Mouse (Mus musculus) ES-CJ7 (cell line): ENCODE results near the gene Mto1.
A peak's percentile ranks its signal among the peaks of the same experiment; 100 is the strongest.

Source experiments
- DNase-seq: peaks from one replicate; pipeline ENCODE4 v3.0.0; 2011; ENCODE audit warnings: low read depth, low spot score

The Mto1 gene

GRCm38 (mm10) chr9:78447973-78448873 is at the start of gene Mto1, which contains the start of gene Gm17324:
Mto1 (plus strand) TSS chr9:78448208.
Gm17324 (minus strand) TSS chr9:78448786.
- DNase-seq: peak; percentile 87

DNA sequence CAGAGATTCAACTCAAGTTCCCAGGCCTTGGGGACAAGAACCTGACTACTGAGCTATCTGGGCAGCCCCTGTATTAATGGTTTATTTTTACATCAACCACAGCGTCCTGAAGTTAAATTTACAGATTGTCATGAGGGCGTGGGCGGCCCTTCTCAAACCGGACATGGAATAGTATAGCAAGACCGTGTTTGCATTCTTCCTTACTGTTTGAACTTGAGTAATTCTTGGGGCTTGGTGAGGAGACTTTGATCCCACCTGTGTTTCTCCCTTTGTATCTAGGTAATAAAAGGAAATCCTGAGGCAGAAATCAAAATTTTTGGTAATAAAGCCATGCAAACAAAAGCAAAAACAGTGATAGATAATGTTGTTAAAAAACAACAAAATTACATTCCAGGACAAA is 47.4 kb upstream of the Mto1 start:
- no peak for DNase-seq

DNA sequence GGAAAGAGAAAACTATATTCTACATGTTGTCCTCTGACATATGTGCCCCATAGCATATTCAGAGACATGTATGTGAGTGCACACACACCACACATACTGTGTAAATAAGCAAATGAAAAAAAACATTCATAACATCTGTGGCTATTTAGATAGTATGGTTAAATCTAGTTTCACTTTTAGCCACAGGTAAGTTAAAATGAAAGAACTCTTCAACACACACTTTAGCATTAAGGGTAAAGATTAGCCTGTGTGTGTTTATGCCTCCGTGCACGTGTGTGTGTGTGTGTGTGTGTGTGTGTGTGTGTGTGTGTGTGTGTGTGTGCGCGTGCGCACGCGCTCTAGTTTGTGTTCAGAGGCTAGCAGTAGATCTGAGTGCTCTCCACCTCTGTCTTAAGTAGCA is 46.4 kb upstream of the Mto1 start:
- no peak for DNase-seq

- no peak for DNase-seq
These were observed 20.6 kb upstream of the Mto1 start for GRCm38 (mm10) chr9:78427362-78427781.

- no peak for DNase-seq
These were observed 19.8 kb upstream of the Mto1 start for GRCm38 (mm10) chr9:78428185-78428584.

DNA sequence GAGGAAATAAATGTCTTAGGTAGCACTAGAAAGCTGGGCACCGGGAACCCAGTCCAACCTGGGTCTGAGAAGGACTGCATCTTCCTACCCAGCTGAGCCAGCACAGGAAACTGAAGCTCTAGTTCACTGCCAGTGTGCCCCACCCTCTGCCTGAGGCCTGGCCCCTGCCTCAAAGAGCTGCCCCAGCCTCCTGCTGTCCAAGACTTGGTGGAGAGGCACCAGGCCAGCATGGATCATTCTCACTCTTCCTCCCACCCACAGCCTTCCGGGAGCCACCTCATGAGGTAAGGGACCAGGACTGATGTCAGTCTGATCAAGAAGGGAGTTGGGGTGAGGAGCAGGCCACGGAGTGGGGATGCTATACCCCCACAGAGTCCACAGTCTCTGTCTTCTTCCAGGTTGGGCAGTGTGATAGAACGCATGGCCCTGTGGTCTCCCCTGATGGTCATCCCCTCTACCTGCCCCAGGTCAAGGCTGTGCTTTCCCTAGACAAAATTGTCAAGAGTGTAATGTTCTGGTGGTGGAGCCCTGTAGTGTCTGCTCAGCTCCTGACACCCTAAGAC is 19.1 kb upstream of the Mto1 start:
- no peak for DNase-seq

GRCm38 (mm10) chr9:78429551-78429950 is 18.5 kb upstream of the Mto1 start:
- DNase-seq: no peak

DNA sequence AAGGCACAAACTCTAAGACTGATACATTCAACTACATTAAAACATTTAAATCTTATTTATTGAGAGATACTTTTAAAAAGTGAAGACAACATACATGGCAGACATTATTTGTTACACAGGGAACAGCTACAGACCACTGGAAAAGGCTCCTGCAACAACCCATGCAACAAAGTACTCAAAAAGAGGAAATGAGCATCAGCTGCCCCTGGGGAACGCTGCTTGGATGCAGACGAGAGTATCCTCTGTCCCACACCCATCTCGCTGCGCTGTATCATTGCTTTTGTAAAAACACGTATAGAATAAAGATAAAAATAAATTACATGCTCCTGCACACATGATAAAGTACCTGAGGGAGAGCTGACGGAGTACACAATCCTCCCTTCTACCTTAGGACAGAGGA is 17.5 kb upstream of the Mto1 start:
- no peak for DNase-seq

- peak; percentile 63 for DNase-seq
These were observed 15.5 kb upstream of the Mto1 start for GRCm38 (mm10) chr9:78432471-78432870.

- DNase-seq: no peak
These were observed 8.6 kb upstream of the Mto1 start for GRCm38 (mm10) chr9:78439426-78439825.

DNA sequence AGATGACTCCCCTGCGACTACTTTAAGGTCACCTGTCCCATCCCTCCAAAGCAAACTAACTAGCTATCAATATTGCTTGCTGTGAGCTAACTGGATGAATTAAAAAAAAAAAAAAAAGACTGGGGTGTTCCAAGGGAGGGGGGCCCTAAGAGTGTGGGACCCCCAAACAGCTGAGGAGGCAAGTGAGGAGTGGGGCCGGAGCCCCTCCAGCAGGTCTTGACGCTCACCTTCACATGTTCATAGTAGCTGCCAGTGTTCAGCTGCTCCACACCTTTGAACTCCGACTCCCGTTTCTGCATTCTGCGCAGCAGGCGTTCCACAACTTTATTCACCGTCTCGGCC is 5.8 kb upstream of the Mto1 start:
- DNase-seq: no peak

DNA sequence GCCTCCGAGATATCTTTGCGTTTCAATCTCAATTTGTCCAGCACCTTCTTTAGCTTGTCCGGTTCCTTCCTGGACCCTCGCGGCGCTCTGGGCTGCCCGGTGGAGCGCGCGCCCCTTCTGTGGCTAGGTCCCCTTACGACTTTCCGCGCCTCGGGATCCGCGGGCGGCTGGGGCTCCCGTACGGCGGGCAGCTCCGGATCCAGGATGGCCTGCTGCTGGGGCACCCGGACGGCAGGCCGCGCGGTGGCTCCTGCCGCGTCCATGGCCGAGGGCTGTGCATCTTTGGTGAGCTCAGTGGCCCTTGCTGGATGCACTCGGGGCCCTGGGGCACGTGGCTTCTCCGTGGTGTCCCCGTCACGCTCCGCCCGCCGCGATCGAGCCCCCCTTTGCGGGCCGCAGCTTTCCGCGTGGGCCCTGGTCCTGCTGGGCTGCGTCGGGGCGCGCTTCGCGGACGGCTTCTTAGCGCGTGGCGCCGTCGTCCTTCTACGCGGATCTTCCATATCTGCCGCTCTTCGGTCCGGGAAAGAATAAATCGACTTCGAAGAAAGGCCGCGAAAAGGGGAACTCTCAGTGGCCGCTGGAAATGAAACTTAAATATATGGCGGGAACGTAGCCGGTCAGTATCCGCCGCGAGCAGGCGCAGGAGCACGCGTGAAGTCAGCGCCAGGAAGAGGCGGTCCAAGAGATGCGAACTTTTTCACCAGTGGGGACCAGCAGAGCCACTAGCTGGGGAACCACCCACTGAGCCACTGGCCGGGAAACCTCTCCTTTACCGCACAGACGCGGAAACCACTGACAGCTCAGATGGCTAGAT is 5.2 kb upstream of the Mto1 start, which contains the start of gene Cgas:
Cgas (minus strand) TSS at position 659 of the 814 bp plus-strand sequence.
- DNase-seq: peak; percentile 54

- DNase-seq: no peak
These were observed 419 bp upstream of the Mto1 start for GRCm38 (mm10) chr9:78447606-78447972.

- DNase-seq: no peak
These were observed 2.4 kb downstream of the Mto1 start for GRCm38 (mm10) chr9:78450404-78450803.

DNA sequence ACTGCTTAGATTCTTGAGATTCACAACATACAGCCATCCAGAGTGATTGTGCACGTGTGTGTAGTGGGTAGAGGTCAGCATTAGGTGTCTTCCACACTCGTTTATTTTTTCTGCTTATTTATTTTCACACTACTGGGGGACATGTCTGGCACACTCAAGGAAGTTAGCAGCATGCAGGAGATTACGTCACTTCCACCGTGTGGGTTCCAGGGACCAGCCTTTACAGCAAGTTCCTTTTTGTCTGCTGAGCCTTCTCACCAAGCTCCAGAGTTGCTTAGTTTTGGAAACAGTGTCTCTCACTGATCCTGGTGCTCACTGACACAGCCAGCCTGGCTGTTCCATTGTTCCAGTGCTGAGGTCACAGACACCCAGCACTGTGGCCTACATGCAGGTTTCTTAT is 3.4 kb downstream of the Mto1 start:
- no peak for DNase-seq

DNA sequence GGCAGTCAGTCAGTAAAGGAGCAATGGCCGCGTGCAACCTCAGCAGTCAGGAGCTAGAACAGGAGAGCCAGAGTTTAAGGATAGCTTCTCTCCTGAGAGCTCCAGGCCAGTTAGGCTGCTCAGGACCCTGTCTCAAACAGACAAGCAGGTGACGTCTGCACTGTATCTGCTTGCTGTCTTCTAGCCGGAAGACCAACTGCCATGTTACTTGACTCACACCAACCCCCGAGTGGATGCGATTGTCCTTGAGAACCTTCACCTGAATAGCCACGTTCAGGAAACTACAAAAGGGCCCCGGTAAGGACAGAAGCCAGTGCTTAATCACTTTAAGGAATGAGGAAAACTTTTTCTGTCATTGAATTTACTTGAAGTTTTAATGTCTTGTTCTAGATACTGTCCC is 9.0 kb downstream of the Mto1 start:
- DNase-seq: peak; percentile 68

- no peak for DNase-seq
These were observed 15.3 kb downstream of the Mto1 start for GRCm38 (mm10) chr9:78463337-78463736.

GRCm38 (mm10) chr9:78465725-78466124 is 17.7 kb downstream of the Mto1 start:
- no peak for DNase-seq

- peak; percentile 58 for DNase-seq
These were observed 25.6 kb downstream of the Mto1 start for GRCm38 (mm10) chr9:78473588-78473987.

DNA sequence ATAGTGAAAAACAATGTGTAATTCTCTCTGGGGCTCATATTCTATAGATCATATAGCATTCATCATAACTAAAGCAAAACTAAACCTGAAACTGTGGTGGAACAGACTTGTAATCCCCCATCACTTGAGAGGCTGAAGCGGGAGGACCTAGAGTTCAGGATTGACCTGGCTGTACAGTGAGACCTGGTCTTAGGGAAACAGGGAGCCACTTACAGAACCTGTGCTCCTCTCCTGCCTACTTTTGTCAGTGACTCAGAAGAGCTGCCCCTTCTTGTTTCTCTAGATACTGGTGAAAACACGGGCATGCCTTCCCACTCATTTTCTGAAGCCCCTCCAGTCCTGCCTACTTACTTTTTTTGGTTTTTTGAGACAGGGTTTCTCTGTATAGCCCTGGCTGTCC is 26.3 kb downstream of the Mto1 start:
- peak; percentile 62 for DNase-seq

DNA sequence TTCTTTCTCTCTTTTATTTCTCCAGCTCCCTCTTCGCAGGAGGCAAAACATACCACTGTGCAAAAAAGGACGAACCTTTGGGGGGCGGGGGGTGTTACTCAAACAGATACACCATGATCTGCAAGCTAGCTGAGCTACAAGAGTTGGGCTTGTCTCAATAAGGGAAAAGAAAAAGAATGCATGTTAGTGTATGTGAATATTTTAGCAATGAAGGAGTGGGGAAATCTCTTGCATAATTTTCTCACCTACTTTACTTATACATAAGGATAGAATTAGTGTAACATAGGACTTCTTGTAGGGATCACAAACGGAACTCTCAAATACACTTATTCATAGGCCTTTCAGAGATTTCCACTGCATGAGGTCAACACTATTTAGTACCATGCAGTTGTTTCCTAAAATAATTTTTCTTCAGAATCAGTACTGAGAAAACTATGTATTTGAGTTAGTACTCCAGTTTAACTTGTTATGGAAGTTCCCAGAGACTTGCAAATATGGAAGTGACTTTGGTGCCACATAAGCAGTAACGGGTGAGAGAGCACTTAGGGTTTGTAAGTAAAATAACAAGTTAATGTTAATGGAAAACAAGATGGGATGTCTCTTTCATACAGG is 26.9 kb downstream of the Mto1 start:
- no peak for DNase-seq

- DNase-seq: no peak
These were observed 27.4 kb downstream of the Mto1 start for GRCm38 (mm10) chr9:78475383-78475780.
